Mouse (Mus musculus) neural tube, embryonic 11.5 days (tissue): ENCODE results near the gene Vps37c. TPM values are rescaled to one million over a fixed set of nuclear protein-coding genes. Genes with fewer than 3 reads are reported as not detected.

ENCODE experiments used
- ATAC-seq: fragments of 200-750 bp; cut with Nextera tagmentation; 2 replicates; pipeline ENCODE4 v1.8.0; 2017; ENCODE audit warnings: moderate number of reproducible peaks, mild to moderate bottlenecking, moderate TSS enrichment, moderate library complexity; ENCODE audit not compliant: insufficient read depth, low FRiP score, low TSS enrichment
- DNase-seq: peaks from one replicate; pipeline ENCODE4 v3.0.0-alpha.2; 2015; ENCODE audit warnings: low spot score
- H3K27ac ChIP-seq: fragments of 300-500 bp; sonication (generic); 2 replicates; pipeline ENCODE4 v1.5.1; 2014; ENCODE audit warnings: low read depth, mild to moderate bottlenecking, low read length
- H3K27me3 ChIP-seq: fragments of 300-500 bp; sonication (generic); 2 replicates; pipeline ENCODE4 v1.6.1; 2014; ENCODE audit warnings: mild to moderate bottlenecking, low read length, mixed read lengths; ENCODE audit not compliant: control insufficient read depth, insufficient read depth
- H3K36me3 ChIP-seq: fragments of 300-500 bp; sonication (generic); 2 replicates; pipeline ENCODE4 v1.6.1; 2014; ENCODE audit warnings: mild to moderate bottlenecking, low read length, moderate library complexity, mixed read lengths; ENCODE audit not compliant: control insufficient read depth, insufficient read depth
- H3K4me1 ChIP-seq: fragments of 300-500 bp; sonication (generic); 2 replicates; pipeline ENCODE4 v1.6.1; 2014; ENCODE audit warnings: low read length, mixed read lengths; ENCODE audit not compliant: control insufficient read depth, insufficient read depth
- H3K4me2 ChIP-seq: fragments of 300-500 bp; sonication (generic); 2 replicates; pipeline ENCODE4 v1.6.1; 2014; ENCODE audit warnings: low read depth, mild to moderate bottlenecking, moderate library complexity
- H3K4me3 ChIP-seq: fragments of 300-500 bp; sonication (generic); 2 replicates; pipeline ENCODE4 v1.5.1; 2014; ENCODE audit warnings: low read depth, low read length
- H3K9ac ChIP-seq: fragments of 300-500 bp; sonication (generic); 2 replicates; pipeline ENCODE4 v1.6.1; 2014; ENCODE audit warnings: mild to moderate bottlenecking, low read length
- H3K9me3 ChIP-seq: fragments of 300-500 bp; sonication (generic); 2 replicates; pipeline ENCODE4 v1.6.1; 2016; ENCODE audit warnings: low read length; ENCODE audit not compliant: control insufficient read depth
- WGBS: fragments of 180-500 bp; shearing (Covaris S2); extraction: QIAGEN DNeasy Blood & Tissue Kit; methylation state at CpG from one replicate; pipeline ENCODE4 v1.1.7; 2014; 5-methylcytosine and 5-hydroxymethylcytosine counted together
- polyA plus RNA-seq: library from polyadenylated mRNA; unstranded; fragments of >200 nt; fragmentation: Nextera tagmentation; extraction: Ambion mirVana; gene quantifications from 2 replicates; pipeline ENCODE4 v1.2.1, GENCODE M21; 2014

Vps37c gene
- polyA plus RNA-seq, 1 experiment from 2014 or later, result 34.4 TPM

GRCm38 (mm10) chr19:10759525-10759924 lies 71.0 kb downstream of the Vps37c start:
- Histone ChIP-seq H3K4me3 (no peak overlapping the region), H3K4me1 (peaks cover 3% of the 10 kb centered on the region; the same call in 1 of the 2 replicates), H3K27me3 (no peaks in the 10 kb centered on the region), H3K27ac (no peak overlapping the region), H3K9ac (no peak overlapping the region), H3K9me3 (no peaks in the 10 kb centered on the region), H3K36me3 (no peaks in the 10 kb centered on the region), H3K4me2 (no peak overlapping the region)
- DNase-seq (no peak), ATAC-seq (no peak)

- H3K4me1 ChIP-seq, result peaks cover 3% of the 10 kb centered on the region; the same call in 1 of the 2 replicates
- H3K36me3 ChIP-seq, result no peaks in the 10 kb centered on the region
- WGBS, result 94% methylated on average over 9 of the region's 9 CpGs
- no peak overlapping the region for H3K9ac ChIP-seq
- H3K4me2 ChIP-seq, result no peak overlapping the region
- H3K9me3 ChIP-seq, result no peaks in the 10 kb centered on the region
- no peak for ATAC-seq
- DNase-seq, result no peak
- no peak overlapping the region for H3K4me3 ChIP-seq
- H3K27me3 ChIP-seq, result no peaks in the 10 kb centered on the region
- H3K27ac ChIP-seq, result no peak overlapping the region
Observed at GRCm38 (mm10) chr19:10759983-10760831, 71.7 kb downstream of the Vps37c start.

GRCm38 (mm10) chr19:10761794-10762415 lies 73.4 kb downstream of the Vps37c start:
- DNase-seq (no peak), ATAC-seq (no peak)
- Histone ChIP-seq H3K9ac (no peak overlapping the region), H3K27me3 (no peaks in the 10 kb centered on the region), H3K4me3 (no peak overlapping the region), H3K27ac (no peak overlapping the region), H3K4me2 (no peak overlapping the region), H3K9me3 (no peaks in the 10 kb centered on the region), H3K4me1 (peaks cover 3% of the 10 kb centered on the region; the same call in 1 of the 2 replicates), H3K36me3 (no peaks in the 10 kb centered on the region)
- 87% methylated on average over 8 of the region's 8 CpGs for WGBS

- DNase-seq (no peak), ATAC-seq (no peak)
- Histone ChIP-seq H3K27me3 (no peaks in the 10 kb centered on the region), H3K9me3 (no peaks in the 10 kb centered on the region), H3K4me1 (peaks cover 3% of the 10 kb centered on the region; the same call in 1 of the 2 replicates), H3K27ac (no peak overlapping the region), H3K4me3 (no peak overlapping the region), H3K9ac (no peak overlapping the region), H3K4me2 (no peak overlapping the region), H3K36me3 (no peaks in the 10 kb centered on the region)
- WGBS, result 86% methylated on average over 6 of the region's 6 CpGs
Observed at GRCm38 (mm10) chr19:10762468-10762867, 73.9 kb downstream of the Vps37c start.

- Histone ChIP-seq H3K9ac (no peak overlapping the region), H3K36me3 (no peaks in the 10 kb centered on the region), H3K9me3 (no peaks in the 10 kb centered on the region), H3K4me1 (peaks cover 3% of the 10 kb centered on the region; the same call in 1 of the 2 replicates), H3K4me2 (no peak overlapping the region), H3K4me3 (no peak overlapping the region), H3K27me3 (no peaks in the 10 kb centered on the region), H3K27ac (no peak overlapping the region)
- DNase-seq (no peak), ATAC-seq (no peak)
- 84% methylated on average over 21 of the region's 21 CpGs for WGBS
Observed at GRCm38 (mm10) chr19:10763381-10764031, 75.0 kb downstream of the Vps37c start.

Other genes with a start within 250 kb of the Vps37c start
- 0.55 and 0.56 TPM in 2 replicates for gene Lrrc10b, start 231.3 kb upstream of the Vps37c start, polyA plus RNA-seq
- 0.17 TPM in 1 of 2 replicates, not detected in the other for gene Ppp1r32, start 205.8 kb upstream of the Vps37c start, polyA plus RNA-seq
- gene Cpsf7, start 163.5 kb upstream of the Vps37c start, polyA plus RNA-seq, result 64.5 and 68.0 TPM in 2 replicates
- gene Sdhaf2, start 162.6 kb upstream of the Vps37c start, polyA plus RNA-seq, result 66.7 and 68.1 TPM in 2 replicates
- 57.7 and 59.4 TPM in 2 replicates for gene Tmem216, start 132.5 kb upstream of the Vps37c start, polyA plus RNA-seq
- 13.2 and 14.3 TPM in 2 replicates for gene Cyb561a3, start 111.6 kb upstream of the Vps37c start, polyA plus RNA-seq
- 55.8 and 56.2 TPM in 2 replicates for gene Tmem138, start 111.4 kb upstream of the Vps37c start, polyA plus RNA-seq
- gene Ddb1, start 83.4 kb upstream of the Vps37c start, polyA plus RNA-seq, result 442 and 460 TPM in 2 replicates
- 21.2 and 22.7 TPM in 2 replicates for gene Tkfc, start 83.1 kb upstream of the Vps37c start, polyA plus RNA-seq
- 0.34 TPM in 2 replicates for gene Vwce, start 54.5 kb upstream of the Vps37c start, polyA plus RNA-seq
- not detected in 2 replicates for gene Pga5, start 10.7 kb upstream of the Vps37c start, polyA plus RNA-seq
- gene Cd5, start 50.3 kb downstream of the Vps37c start, polyA plus RNA-seq, result 0.11 and 0.24 TPM in 2 replicates
- not detected in 2 replicates for gene Cd6, start 141.3 kb downstream of the Vps37c start, polyA plus RNA-seq
- gene Slc15a3, start 151.0 kb downstream of the Vps37c start, polyA plus RNA-seq, result 0.09 and 0.53 TPM in 2 replicates
- gene Tmem132a, start 181.2 kb downstream of the Vps37c start, polyA plus RNA-seq, result 82.6 and 85.5 TPM in 2 replicates
- 49.4 and 49.5 TPM in 2 replicates for gene Tmem109, start 193.3 kb downstream of the Vps37c start, polyA plus RNA-seq
- 47.3 and 56.8 TPM in 2 replicates for gene Prpf19, start 206.5 kb downstream of the Vps37c start, polyA plus RNA-seq
- not detected in 2 replicates for gene Zp1, start 231.9 kb downstream of the Vps37c start, polyA plus RNA-seq
- gene Ptgdr2, start 248.4 kb downstream of the Vps37c start, polyA plus RNA-seq, result not detected in 2 replicates